Mouse (Mus musculus) naive thymus-derived CD4-positive, alpha-beta T cell, adult 5 months (primary cell): ENCODE results near the gene Wdr43. TPM values are rescaled to one million over a fixed set of nuclear protein-coding genes. Genes with fewer than 3 reads are reported as not detected.

Source experiments
- polyA plus RNA-seq: library from polyadenylated mRNA; unstranded; fragments of 100-300 nt; shearing (Covaris generic); gene quantifications from one replicate; pipeline ENCODE4 v1.2.1, GENCODE M21; 2017

The Wdr43 gene
- 198 TPM for polyA plus RNA-seq

DNA sequence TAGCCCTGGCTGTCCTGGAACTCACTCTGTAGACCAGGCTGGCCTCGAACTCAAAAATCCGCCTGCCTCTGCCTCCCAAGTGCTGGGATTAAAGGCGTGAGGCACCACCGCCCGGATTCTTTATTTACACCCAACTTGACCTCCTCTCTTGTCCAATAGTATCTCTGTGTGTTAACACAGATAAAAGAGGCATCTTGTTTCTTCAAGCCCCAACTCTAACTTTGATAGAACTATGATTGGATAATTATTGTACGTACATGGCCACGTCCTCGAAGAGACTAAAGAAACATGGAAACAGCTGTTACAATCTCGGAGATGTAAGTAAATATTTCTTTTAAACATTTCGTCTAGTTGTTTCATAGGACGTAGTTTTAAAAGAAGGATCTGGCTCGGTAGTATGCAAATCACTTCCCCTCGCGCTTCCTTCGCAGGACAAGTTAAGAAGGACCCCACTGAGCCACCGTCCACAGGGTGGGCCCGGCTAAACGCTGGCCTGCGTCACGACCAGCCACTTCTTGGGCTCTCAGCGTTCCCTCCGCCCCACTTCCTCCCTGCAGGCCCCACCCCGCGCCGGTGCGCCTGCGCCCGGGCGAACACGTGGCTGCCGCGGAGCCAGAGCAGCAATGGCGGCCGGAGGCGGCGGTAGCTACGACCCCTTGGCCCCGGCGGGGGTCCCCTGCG is at the start of gene Wdr43:
TSS of gene Wdr43 (plus strand) at position 258 of the 681 bp plus-strand sequence.

DNA sequence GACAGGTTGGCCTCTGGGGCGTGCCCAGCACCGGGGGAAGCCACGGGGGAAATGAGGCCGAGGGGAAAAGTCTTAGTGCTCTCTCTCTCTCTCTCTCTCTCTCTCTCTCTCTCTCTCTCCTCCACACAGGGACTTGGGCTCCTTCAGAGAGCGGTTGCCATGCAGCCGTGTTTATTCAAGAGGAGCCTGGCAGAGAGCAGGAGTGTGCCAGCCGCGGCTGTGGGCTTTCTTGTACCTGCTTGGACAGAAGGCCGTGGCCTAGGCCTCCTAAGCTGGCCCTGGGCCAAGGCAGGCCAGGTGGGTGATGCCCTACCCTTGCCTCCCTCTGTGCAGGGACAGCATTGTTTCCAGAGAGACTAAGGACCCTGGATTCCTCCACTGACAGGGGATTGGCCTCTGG is 57.4 kb downstream of the Wdr43 start, which contains the start of gene Togaram2:
TSS of gene Togaram2 (plus strand) at position 170 of the 400 bp plus-strand sequence.

Other genes with a start within 250 kb of the Wdr43 start
- 22.0 TPM for gene Gm4707, start 156.0 kb upstream of the Wdr43 start, polyA plus RNA-seq
- 367 TPM for gene Smchd1, start 140.6 kb upstream of the Wdr43 start, polyA plus RNA-seq
- 30.2 TPM for gene Ndc80, start 89.0 kb upstream of the Wdr43 start, polyA plus RNA-seq
- gene Spdya, start 63.8 kb upstream of the Wdr43 start, polyA plus RNA-seq: 0.90 TPM
- not detected for gene Togaram2, start 57.4 kb downstream of the Wdr43 start, polyA plus RNA-seq
- gene Pcare, start 137.0 kb downstream of the Wdr43 start, polyA plus RNA-seq: not detected
- not detected for gene Clip4, start 152.6 kb downstream of the Wdr43 start, polyA plus RNA-seq